Mouse (Mus musculus) gastrocnemius, adult 2 months (tissue): Measurements from ENCODE around the gene Rps6ka4. TPM values are rescaled to one million over a fixed set of nuclear protein-coding genes. Genes with fewer than 3 reads are reported as not detected.
A peak's percentile ranks its signal among the peaks of the same experiment; 100 is the strongest.

Source experiments
- DNase-seq: peaks from one replicate; pipeline ENCODE4 v3.0.0; 2022
- H3K27ac ChIP-seq: fragments of 200-600 bp; 2 replicates; pipeline ENCODE4 v1.8.1; 2022; ENCODE audit warnings: mild to moderate bottlenecking
- H3K4me3 ChIP-seq: fragments of 200-600 bp; 2 replicates; pipeline ENCODE4 v1.8.1; 2022; ENCODE audit warnings: mild to moderate bottlenecking, moderate library complexity
- CTCF ChIP-seq: fragments of 200-600 bp; IDR thresholded peaks from 2 replicates; pipeline ENCODE4 v1.8.1; 2022; ENCODE audit warnings: antibody characterized with exemption, mild to moderate bottlenecking, moderate library complexity
- intact Hi-C: fragments of 180-260 bp; cut with DNase I; formaldehyde crosslinking; loops from one replicate; pipeline ENCODE4 v1.15.1; 2025
- total RNA-seq, 2 experiments: library from RNA; stranded (reverse); gene quantifications; 2 replicates each; pipeline ENCODE4 v1.2.3; 2021

Rps6ka4 gene
- total RNA-seq, 2 experiments from 2014 or later: 9.3 to 9.4 TPM

GRCm38 (mm10) chr19:6858031-6858430 lies 17.6 kb upstream of the Rps6ka4 start, which contains the start of gene Ccdc88b:
Gene Ccdc88b, minus strand, starts transcription at chr19:6858211.
- TF ChIP-seq CTCF: no peak
- intact Hi-C loops: no loop called here
- H3K27ac ChIP-seq: no peak within 1 kb of the TSS
- no peak for DNase-seq
- H3K4me3 ChIP-seq: peak within 1 kb of the TSS; percentile 13; the same call in 1 of the 2 replicates

GRCm38 (mm10) chr19:6857391-6858005 lies 17.1 kb upstream of the Rps6ka4 start:
- Histone ChIP-seq H3K4me3 (no peak overlapping the region), H3K27ac (no peak overlapping the region)
- no peak for TF ChIP-seq CTCF
- intact Hi-C loops: no loop called here
- DNase-seq: no peak

GRCm38 (mm10) chr19:6857003-6857360 lies 16.5 kb upstream of the Rps6ka4 start:
- no peak for DNase-seq
- H3K4me3 ChIP-seq: no peak overlapping the region
- H3K27ac ChIP-seq: no peak overlapping the region
- intact Hi-C loops: no loop called here
- TF ChIP-seq CTCF: no peak

GRCm38 (mm10) chr19:6856281-6857002 lies 16.0 kb upstream of the Rps6ka4 start:
- H3K27ac ChIP-seq: no peak overlapping the region
- TF ChIP-seq CTCF: peak; percentile 26; the same call in 1 of the 2 replicates
- no peak overlapping the region for H3K4me3 ChIP-seq
- intact Hi-C loops: no loop called here
- no peak for DNase-seq

GRCm38 (mm10) chr19:6855225-6856031 lies 15.0 kb upstream of the Rps6ka4 start:
- H3K4me3 ChIP-seq: peak overlapping the region; percentile 63

GRCm38 (mm10) chr19:6854658-6855057 lies 14.2 kb upstream of the Rps6ka4 start:
- intact Hi-C loops: no loop called here
- Histone ChIP-seq H3K4me3 (no peak overlapping the region), H3K27ac (no peak overlapping the region)
- no peak for TF ChIP-seq CTCF
- DNase-seq: no peak

More at GRCm38 (mm10) chr19:6855225-6856031, 15.0 kb upstream of the Rps6ka4 start:
- peak overlapping the region; percentile 56 for H3K27ac ChIP-seq
- TF ChIP-seq CTCF: no peak
- peak; percentile 67 for DNase-seq
- intact Hi-C loops: no loop called here

- no peak for DNase-seq
- Histone ChIP-seq H3K27ac (no peak overlapping the region), H3K4me3 (no peak overlapping the region)
- TF ChIP-seq CTCF: peak; percentile 17; the same call in 1 of the 2 replicates
- intact Hi-C loops: no loop called here
These were observed 13.5 kb upstream of the Rps6ka4 start for GRCm38 (mm10) chr19:6853903-6854302.

- TF ChIP-seq CTCF: no peak
- no peak overlapping the region for H3K27ac ChIP-seq
- intact Hi-C loops: no loop called here
- DNase-seq: no peak
- no peak overlapping the region for H3K4me3 ChIP-seq
These were observed 12.2 kb upstream of the Rps6ka4 start for GRCm38 (mm10) chr19:6852393-6853305.

- DNase-seq: no peak
- intact Hi-C loops: no loop called here
- no peak for TF ChIP-seq CTCF
- Histone ChIP-seq H3K27ac (no peak overlapping the region), H3K4me3 (no peak overlapping the region)
These were observed 11.1 kb upstream of the Rps6ka4 start for GRCm38 (mm10) chr19:6851497-6851896.

GRCm38 (mm10) chr19:6849506-6850068 lies 9.2 kb upstream of the Rps6ka4 start:
- intact Hi-C loops: no loop called here
- no peak overlapping the region for H3K27ac ChIP-seq
- DNase-seq: no peak
- H3K4me3 ChIP-seq: no peak overlapping the region
- TF ChIP-seq CTCF: no peak

- DNase-seq: no peak
- TF ChIP-seq CTCF: no peak
- Histone ChIP-seq H3K4me3 (peak overlapping the region; percentile 54), H3K27ac (no peak overlapping the region)
- intact Hi-C loops: no loop called here
These were observed 7.5 kb upstream of the Rps6ka4 start for GRCm38 (mm10) chr19:6847841-6848517.
